Mouse (Mus musculus) urinary bladder, postnatal 14 days (tissue): ENCODE measurements around the gene Slc6a17.

Experiments used
- DNase-seq: peaks from one replicate; pipeline ENCODE4 v3.0.0; 2021; ENCODE audit warnings: low spot score

Slc6a17 gene

DNA sequence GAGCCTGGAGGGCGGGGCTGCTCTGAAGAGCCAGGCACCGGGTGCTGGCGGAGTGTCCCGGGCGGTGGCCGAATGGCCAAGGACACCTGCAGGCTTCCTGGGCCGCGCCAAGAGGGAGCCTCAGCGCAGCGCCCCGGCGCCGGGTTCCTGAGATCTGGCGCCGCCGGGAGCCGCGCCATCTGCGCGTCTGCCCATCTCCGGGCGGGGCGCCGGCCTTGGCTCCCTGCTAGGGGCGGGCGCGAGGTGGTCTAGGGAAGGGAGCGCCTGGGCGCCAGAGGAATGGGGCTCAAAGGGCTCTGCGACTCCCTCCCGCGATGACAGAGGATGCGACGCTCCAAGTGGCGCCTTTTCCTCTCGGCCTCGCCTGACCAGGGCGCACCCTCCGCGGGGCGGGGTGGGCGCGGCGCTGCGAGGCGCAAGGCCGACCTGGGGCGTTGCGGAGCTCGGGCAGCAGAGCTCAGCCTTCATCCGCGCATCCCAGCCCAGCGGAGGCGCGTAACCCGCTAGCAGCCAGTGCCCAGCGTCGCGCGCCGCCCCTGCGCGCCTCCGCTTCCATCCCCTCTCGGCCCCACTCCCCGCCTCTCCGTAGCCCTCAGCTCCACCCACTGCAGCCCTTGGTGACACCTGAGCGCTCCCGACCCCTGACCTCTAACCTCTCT, 57.9 kb downstream of the Slc6a17 start:
- no peak for DNase-seq

GRCm38 (mm10) chr3:107459196-107459772, 58.5 kb downstream of the Slc6a17 start, which contains the start of gene Kcnc4:
TSS of gene Kcnc4 (minus strand) at chr3:107459552.
- peak; percentile 26 for DNase-seq

DNA sequence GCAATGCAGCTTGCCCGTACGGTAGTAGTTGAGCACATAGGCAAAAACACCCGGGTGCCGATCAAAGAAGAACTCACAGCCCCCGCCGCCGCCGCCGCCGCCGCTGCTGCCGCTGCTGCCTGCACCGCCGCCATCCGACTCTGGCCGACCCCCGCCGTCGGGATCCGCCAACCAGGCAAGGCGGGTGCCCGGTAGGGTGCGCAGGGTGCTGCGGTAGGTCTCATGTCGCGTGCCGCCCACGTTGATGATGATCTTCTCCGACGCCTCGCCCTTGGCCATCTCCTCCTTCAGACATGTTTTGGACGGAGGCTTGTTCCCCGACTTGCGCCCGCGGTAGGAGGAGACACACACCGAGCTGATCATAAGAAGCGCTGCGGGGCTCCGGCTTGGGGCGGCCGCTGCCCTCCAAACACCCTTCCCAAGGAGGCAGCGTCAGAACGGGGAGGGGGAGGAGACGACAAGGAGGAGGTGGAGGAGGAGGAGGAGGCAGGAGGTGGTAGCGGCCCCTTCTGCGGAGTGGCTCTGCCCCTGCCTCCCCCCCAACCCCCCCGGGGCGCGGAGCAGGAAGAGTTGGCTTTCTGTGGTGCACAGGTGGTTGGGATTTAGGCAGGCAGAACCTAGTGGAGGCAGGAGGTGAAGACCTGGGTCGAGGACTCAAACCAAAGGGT, 59.2 kb downstream of the Slc6a17 start:
- no peak for DNase-seq

GRCm38 (mm10) chr3:107458104-107458503, 59.7 kb downstream of the Slc6a17 start:
- no peak for DNase-seq

DNA sequence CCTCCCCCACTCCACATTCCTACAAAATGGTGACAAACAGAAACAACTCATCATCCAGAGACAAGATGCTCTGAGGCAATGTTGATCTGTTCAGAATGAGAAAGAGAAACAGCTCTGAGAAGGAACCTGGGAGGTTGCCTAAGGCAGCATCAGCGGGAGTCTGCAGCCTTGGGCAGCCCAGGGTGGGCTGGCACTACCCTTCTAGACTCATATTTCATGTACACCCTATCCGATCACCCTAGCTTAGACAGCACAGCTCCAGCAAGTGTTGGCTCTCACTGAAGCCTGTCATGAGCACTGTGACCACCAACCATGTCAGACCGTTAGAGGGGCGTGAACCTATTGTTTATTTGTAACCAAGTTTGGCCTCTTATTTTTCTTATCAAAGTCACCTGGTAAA, 63.5 kb downstream of the Slc6a17 start:
- DNase-seq = no peak

DNA sequence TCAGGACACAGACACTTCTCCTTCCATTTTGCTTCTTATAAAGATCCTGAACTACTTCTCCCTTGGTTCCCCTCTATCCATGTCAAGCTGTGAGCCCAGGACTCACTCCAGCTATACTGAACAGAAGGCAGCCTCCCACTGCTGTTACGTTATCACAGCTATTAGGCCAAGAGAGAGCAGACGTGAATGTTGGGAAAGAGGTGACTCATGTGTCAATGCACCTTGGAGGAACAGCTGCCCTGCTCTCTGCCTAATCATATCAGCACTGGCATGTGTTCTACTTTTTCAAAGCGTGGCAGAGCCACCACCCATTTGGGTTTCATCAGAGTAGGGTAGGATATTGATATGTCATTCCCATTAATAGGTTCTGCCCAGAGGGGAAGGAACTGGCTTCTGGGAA, 71.0 kb downstream of the Slc6a17 start:
- DNase-seq = no peak

- no peak for DNase-seq
Observed at GRCm38 (mm10) chr3:107443866-107444265, 74.0 kb downstream of the Slc6a17 start.

- peak; percentile 8 for DNase-seq
Observed at GRCm38 (mm10) chr3:107442191-107442590, 75.6 kb downstream of the Slc6a17 start.

- DNase-seq = no peak
Observed at GRCm38 (mm10) chr3:107441306-107441705, 76.5 kb downstream of the Slc6a17 start.

DNA sequence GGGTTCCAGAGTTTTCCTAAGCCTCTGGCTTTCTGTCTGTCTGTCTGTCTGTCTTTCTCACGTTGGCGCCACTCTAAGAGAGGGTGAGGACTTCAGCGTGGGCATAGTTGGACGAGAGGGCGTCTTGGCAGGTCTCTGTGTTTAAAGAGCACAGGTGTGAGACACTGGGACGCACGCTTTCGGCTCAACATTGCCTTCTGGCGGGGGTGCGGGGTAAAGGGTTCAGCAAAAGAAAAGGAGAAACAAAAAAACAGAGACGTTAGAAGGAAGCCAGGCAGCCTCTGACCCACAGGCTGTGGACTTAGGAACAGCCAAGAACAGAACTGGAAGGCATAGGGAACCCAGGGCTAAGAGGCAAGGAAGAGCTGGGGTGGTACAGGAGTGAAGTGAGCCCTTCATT, 78.5 kb downstream of the Slc6a17 start:
- DNase-seq = no peak

DNA sequence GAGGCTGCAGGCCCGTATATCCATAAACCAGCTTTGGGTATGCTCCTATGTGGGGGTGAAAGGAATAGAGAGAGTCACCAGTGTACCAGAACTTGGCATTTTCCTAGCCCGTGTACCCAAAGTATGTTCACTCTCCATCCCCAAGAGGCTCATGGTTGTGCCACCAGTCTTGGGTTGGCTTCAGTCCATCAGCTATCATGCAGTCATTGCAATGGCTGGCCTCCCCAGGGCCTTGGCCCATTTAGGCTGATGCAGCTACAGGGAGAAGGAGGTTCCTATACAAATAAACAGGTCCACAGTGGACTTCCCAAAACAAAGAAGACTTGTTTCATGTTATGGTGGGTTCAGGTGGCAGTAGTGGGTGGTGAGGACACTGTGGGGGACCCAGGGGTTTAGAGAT, 80.2 kb downstream of the Slc6a17 start:
- no peak for DNase-seq

- DNase-seq = peak; percentile 19
Observed at GRCm38 (mm10) chr3:107436434-107436833, 81.4 kb downstream of the Slc6a17 start.

DNA sequence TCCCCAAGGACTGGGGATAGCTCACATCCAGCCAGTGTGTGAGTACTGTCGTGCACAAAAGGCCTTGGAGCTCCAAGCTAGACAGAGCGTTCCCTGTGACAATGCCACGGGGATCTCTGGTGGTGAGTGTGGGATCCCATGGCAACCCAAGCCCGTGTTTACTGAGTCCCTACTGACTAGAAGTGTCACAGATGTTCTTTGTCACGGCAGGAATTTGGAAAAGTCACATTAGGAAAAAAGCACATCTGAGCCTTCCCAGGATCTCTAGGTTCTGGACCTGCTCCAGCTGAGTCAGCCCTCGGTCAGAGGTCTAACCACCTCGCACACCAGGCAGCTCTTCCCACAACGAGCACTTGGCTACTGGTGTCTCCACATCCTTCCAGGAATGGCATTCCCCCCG, 84.2 kb downstream of the Slc6a17 start:
- peak; percentile 12 for DNase-seq

- no peak for DNase-seq
Observed at GRCm38 (mm10) chr3:107431268-107431667, 86.5 kb downstream of the Slc6a17 start.

GRCm38 (mm10) chr3:107424258-107425041, 93.4 kb downstream of the Slc6a17 start:
- DNase-seq = no peak

DNA sequence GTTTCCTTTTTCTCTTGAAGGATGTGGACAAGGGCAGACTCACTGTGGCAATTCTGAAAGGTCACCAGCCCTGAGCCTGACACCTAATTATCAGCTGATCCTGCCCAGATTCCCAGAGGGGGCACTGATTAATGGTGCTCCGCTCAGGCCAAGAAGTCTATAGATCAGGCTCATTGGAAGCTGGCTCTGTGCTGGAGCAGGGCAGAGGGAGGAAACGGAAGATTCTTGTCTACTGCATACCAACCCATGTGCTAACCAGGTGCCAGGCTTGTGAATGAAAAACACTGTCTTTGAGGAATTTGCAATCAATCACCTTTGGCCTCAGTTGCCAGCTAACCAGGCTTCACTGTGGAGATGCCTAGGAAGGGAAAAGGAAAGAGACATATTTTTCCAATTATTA, 97.7 kb downstream of the Slc6a17 start:
- no peak for DNase-seq
